Mouse (Mus musculus) neural tube, embryonic 13.5 days (tissue): ENCODE results near the gene Theg. TPM values are rescaled to one million over a fixed set of nuclear protein-coding genes. Genes with fewer than 3 reads are reported as not detected.

ENCODE experiments used
- ATAC-seq: fragments of 200-750 bp; cut with Nextera tagmentation; 2 replicates; pipeline ENCODE4 v1.8.0; 2017; ENCODE audit warnings: low read depth, mild to moderate bottlenecking, moderate TSS enrichment, moderate library complexity
- H3K27ac ChIP-seq: fragments of 300-500 bp; sonication (generic); replicated peaks from 2 replicates; pipeline ENCODE4 v1.5.1; 2015; ENCODE audit warnings: moderate library complexity, mild to moderate bottlenecking, inconsistent platforms
- H3K27me3 ChIP-seq: fragments of 300-500 bp; sonication (generic); 2 replicates; pipeline ENCODE4 v1.6.1; 2015; ENCODE audit warnings: mild to moderate bottlenecking, inconsistent platforms
- H3K36me3 ChIP-seq: fragments of 300-500 bp; sonication (generic); 2 replicates; pipeline ENCODE4 v1.6.1; 2015; ENCODE audit warnings: mild to moderate bottlenecking, inconsistent platforms
- H3K4me1 ChIP-seq: fragments of 300-500 bp; sonication (generic); replicated peaks from 2 replicates; pipeline ENCODE4 v1.6.1; 2015; ENCODE audit warnings: inconsistent platforms
- H3K4me2 ChIP-seq: fragments of 300-500 bp; sonication (generic); 2 replicates; pipeline ENCODE4 v1.6.1; 2015; ENCODE audit warnings: inconsistent platforms, mild to moderate bottlenecking, moderate library complexity
- H3K4me3 ChIP-seq: fragments of 300-500 bp; sonication (generic); 2 replicates; pipeline ENCODE4 v1.5.1; 2015; ENCODE audit warnings: mild to moderate bottlenecking, inconsistent platforms
- H3K9ac ChIP-seq: fragments of 300-500 bp; sonication (generic); 2 replicates; pipeline ENCODE4 v1.6.1; 2015; ENCODE audit warnings: moderate library complexity, mild to moderate bottlenecking, inconsistent platforms
- H3K9me3 ChIP-seq: fragments of 300-500 bp; sonication (generic); 2 replicates; pipeline ENCODE4 v1.6.1; 2016; ENCODE audit warnings: inconsistent platforms
- WGBS: fragments of 180-500 bp; shearing (Covaris S2); methylation state at CpG from one replicate; pipeline ENCODE4 v1.1.7; 2015; 5-methylcytosine and 5-hydroxymethylcytosine counted together
- microRNA-seq: library from miRNA; unstranded; fragments of <30 nt; microRNA quantifications from one replicate; pipeline ENCODE4, GENCODE M21; 2016
- polyA plus RNA-seq: library from polyadenylated mRNA; unstranded; fragments of >200 nt; fragmentation: Nextera tagmentation; extraction: Ambion mirVana; gene quantifications from 2 replicates; pipeline ENCODE4 v1.2.1, GENCODE M21; 2015

Theg gene
- polyA plus RNA-seq, 1 experiment from 2014 or later: not detected

DNA sequence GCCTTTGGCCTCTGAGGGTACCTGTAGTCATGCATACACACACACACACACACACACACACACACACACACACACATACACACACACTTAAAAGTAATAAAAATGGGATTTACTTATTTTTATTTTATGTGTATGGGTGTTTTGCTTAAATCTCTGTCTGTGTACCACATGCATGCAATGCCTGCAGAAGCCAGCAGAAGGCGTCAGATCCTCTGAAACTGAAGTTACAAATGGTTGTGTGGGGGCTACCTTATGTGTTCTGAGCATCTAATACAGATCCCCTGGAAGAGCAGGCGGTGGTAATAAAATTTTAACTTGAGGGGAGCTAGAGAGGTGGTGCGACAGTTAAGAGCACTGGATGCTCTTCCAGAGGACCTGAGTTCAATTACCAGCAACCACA is 59.0 kb downstream of the Theg start:
- no peak overlapping the region for H3K4me3 ChIP-seq
- 78% methylated on average over 3 of the region's 3 CpGs for WGBS
- peaks cover 17% of the 10 kb centered on the region; the same call in 1 of the 2 replicates for H3K36me3 ChIP-seq
- H3K27me3 ChIP-seq: no peaks in the 10 kb centered on the region
- H3K4me1 ChIP-seq: peaks cover 6% of the 10 kb centered on the region
- H3K9me3 ChIP-seq: no peaks in the 10 kb centered on the region
- H3K9ac ChIP-seq: no peak overlapping the region
- H3K27ac ChIP-seq: no peak overlapping the region
- ATAC-seq: no peak
- no peak overlapping the region for H3K4me2 ChIP-seq

DNA sequence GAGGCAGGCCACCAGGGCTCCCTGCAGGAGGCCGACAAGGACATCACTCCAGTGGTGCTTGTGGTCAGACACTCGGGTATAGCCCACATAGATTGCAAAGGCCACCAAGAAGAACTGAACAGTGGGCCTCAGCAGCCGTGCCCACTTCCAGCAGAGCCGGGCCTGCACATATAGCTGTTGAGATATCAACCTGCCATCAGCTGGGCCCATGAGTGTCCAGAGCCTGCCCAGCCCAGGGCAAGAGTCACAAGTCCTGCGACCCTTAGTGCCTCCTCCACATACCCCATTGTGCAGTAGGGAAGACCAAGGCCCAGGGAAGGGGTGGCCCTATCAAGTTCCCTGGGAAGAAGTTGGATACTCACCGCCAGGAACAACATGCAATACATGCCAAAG is 59.7 kb downstream of the Theg start:
- H3K9me3 ChIP-seq: no peaks in the 10 kb centered on the region
- H3K36me3 ChIP-seq: peaks cover 17% of the 10 kb centered on the region; the same call in 1 of the 2 replicates
- no peak overlapping the region for H3K4me3 ChIP-seq
- no peak overlapping the region for H3K9ac ChIP-seq
- ATAC-seq: no peak
- WGBS: 88% methylated on average over 6 of the region's 6 CpGs
- H3K27me3 ChIP-seq: no peaks in the 10 kb centered on the region
- H3K4me1 ChIP-seq: no peaks in the 10 kb centered on the region; the same call in 1 of the 2 replicates
- no peak overlapping the region for H3K4me2 ChIP-seq
- no peak overlapping the region for H3K27ac ChIP-seq

DNA sequence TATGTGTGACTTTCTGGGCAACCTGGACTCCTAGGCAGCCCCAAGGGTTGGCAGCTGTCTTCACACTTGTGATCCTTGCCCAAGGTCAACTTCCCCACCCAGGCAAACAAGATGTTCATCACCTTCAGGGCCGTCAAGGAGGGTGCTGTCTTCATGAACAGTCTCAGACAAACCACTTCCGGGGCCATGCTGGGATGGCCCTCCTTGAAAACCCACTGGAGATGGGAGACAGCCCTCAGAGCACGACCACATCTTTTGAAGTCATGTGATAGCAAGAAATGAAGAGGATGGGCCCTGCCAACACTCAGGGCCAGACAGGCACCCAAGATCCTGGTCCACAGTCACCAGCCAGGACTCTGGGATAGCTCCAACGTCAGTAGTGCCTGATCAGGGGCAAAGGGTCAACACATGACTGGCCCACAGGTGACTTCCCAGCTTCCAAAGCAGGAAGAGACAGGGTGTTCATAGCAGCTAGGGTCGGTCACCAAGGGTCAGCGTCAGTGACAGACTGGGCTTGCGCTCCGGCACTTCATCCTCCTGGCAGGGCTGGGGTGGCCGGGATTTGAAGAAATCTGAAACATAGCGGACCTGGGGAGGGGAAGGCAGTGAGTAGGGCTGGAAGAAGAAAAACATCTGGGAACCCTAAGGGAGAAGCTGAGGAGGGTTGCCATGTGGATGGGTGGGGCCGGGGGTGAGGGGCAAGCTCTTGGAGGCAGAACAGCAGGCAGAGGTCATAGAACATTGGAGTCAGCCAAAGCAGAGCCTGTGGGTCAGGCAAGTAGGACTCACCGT is 60.3 kb downstream of the Theg start:
- Histone ChIP-seq H3K4me1 (no peaks in the 10 kb centered on the region), H3K27ac (no peak overlapping the region), H3K27me3 (no peaks in the 10 kb centered on the region), H3K36me3 (peaks cover 17% of the 10 kb centered on the region; the same call in 1 of the 2 replicates), H3K4me2 (no peak overlapping the region), H3K9ac (no peak overlapping the region), H3K9me3 (no peaks in the 10 kb centered on the region), H3K4me3 (no peak overlapping the region)
- ATAC-seq: no peak
- 90% methylated on average over 12 of the region's 12 CpGs for WGBS

Small RNA genes within 50 kb of the gene (microRNA-seq; reads per million reads assigned to microRNA genes)
- gene Mir6909: not detected

Other genes with a start within 250 kb of the Theg start
- gene Vmn2r82, start 230.8 kb downstream of the Theg start, polyA plus RNA-seq: not detected in 2 replicates
- gene Vmn2r83, start 118.6 kb downstream of the Theg start, polyA plus RNA-seq: not detected in 2 replicates
- gene Plpp2, start 53.5 kb downstream of the Theg start, polyA plus RNA-seq: 15.4 and 17.5 TPM in 2 replicates
- gene Mier2, start 32.1 kb downstream of the Theg start, polyA plus RNA-seq: 58.8 and 59.5 TPM in 2 replicates
- 0.11 and 0.17 TPM in 2 replicates for gene C2cd4c, start 26.7 kb upstream of the Theg start, polyA plus RNA-seq
- gene Shc2, start 50.6 kb upstream of the Theg start, polyA plus RNA-seq: 34.5 and 39.0 TPM in 2 replicates
- not detected in 2 replicates for gene Odf3l2, start 58.4 kb upstream of the Theg start, polyA plus RNA-seq
- 0.62 and 1.1 TPM in 2 replicates for gene Madcam1, start 77.2 kb upstream of the Theg start, polyA plus RNA-seq
- 82.3 and 90.2 TPM in 2 replicates for gene Tpgs1, start 82.0 kb upstream of the Theg start, polyA plus RNA-seq
- gene Cdc34, start 94.9 kb upstream of the Theg start, polyA plus RNA-seq: 98.3 and 98.7 TPM in 2 replicates
- 0.69 and 1.5 TPM in 2 replicates for gene Gzmm, start 101.7 kb upstream of the Theg start, polyA plus RNA-seq
- gene Bsg, start 117.2 kb upstream of the Theg start, polyA plus RNA-seq: 750 and 762 TPM in 2 replicates
- 0.78 and 0.83 TPM in 2 replicates for gene Hcn2, start 129.3 kb upstream of the Theg start, polyA plus RNA-seq
- gene Polrmt, start 159.2 kb upstream of the Theg start, polyA plus RNA-seq: 40.7 and 41.2 TPM in 2 replicates
- gene Fgf22, start 167.7 kb upstream of the Theg start, polyA plus RNA-seq: 1.7 and 2.7 TPM in 2 replicates
- 96.2 and 98.5 TPM in 2 replicates for gene Rnf126, start 179.6 kb upstream of the Theg start, polyA plus RNA-seq
- 1.9 and 2.8 TPM in 2 replicates for gene Fstl3, start 189.9 kb upstream of the Theg start, polyA plus RNA-seq
- gene Prss57, start 203.6 kb upstream of the Theg start, polyA plus RNA-seq: 0.07 and 0.69 TPM in 2 replicates
- gene Palm, start 206.2 kb upstream of the Theg start, polyA plus RNA-seq: 214 and 231 TPM in 2 replicates
- gene Misp, start 233.7 kb upstream of the Theg start, polyA plus RNA-seq: 2.1 and 2.5 TPM in 2 replicates